31 mouse cellular contexts compared by ENCODE assay signal in the genomic region with DNA sequence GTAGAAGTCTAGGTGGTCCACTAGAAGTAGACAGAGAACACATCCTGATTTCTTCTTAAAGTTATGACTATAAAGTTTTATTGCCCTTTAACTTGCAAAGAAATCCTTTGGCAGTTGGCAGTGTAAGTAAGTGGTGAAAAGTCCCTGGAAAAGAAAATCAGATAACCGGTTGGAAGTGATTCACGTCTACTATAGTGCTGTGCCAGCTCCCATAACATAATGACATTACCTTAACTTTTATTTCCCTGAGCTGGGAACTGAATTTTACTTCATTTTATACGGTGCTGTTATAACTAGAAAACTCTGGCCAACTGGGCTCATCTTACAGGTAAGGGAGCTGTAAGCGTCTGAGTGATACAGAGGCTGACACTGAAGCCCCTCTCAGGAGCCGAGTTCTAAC.
"Had no signal": no experiment of that assay in that cellular context is flagged by ENCODE, and none has a peak within 500 bp of the region (broad histone marks: within the 10 kb centered on the region; RNA-seq: fewer than 3 reads in every experiment).

No protein-coding gene starts in this region.

- H3K36me3 ChIP-seq: lung, embryonic 15.5 days; midbrain, embryonic 12.5 days; midbrain, embryonic 13.5 days; midbrain, embryonic 15.5 days; neural tube, embryonic 12.5 days; neural tube, embryonic 13.5 days had no signal

- ATAC-seq: liver, embryonic 12.5 days; liver, postnatal 0 days; lung, postnatal 0 days; midbrain, embryonic 13.5 days; midbrain, embryonic 15.5 days; midbrain, embryonic 16.5 days had no signal

- H3K27ac ChIP-seq: left cerebral cortex, adult 2 months; limb, embryonic 12.5 days; liver, embryonic 12.5 days; liver, embryonic 13.5 days; liver, embryonic 14.5 days; liver, embryonic 15.5 days; lung, embryonic 15.5 days; macrophage; midbrain, embryonic 10.5 days; midbrain, embryonic 12.5 days; midbrain, embryonic 13.5 days; midbrain, embryonic 15.5 days; neural tube, embryonic 12.5 days; neural tube, embryonic 13.5 days had no signal

- H3K9ac ChIP-seq: limb, embryonic 12.5 days; liver, embryonic 12.5 days; liver, embryonic 13.5 days; liver, embryonic 14.5 days; liver, embryonic 15.5 days; liver, postnatal 0 days; lung, embryonic 14.5 days; lung, embryonic 15.5 days; midbrain, embryonic 12.5 days; midbrain, embryonic 13.5 days; midbrain, embryonic 15.5 days; neural tube, embryonic 12.5 days; neural tube, embryonic 13.5 days had no signal

- H3K9me3 ChIP-seq: limb, embryonic 12.5 days; liver, embryonic 12.5 days; liver, embryonic 13.5 days; liver, embryonic 15.5 days; lung, embryonic 15.5 days; megakaryocyte, embryonic 14.5 days; midbrain, embryonic 10.5 days; midbrain, embryonic 12.5 days; midbrain, embryonic 13.5 days; midbrain, embryonic 15.5 days; neural tube, embryonic 12.5 days; neural tube, embryonic 13.5 days had no signal

- H3K4me2 ChIP-seq: limb, embryonic 12.5 days; liver, embryonic 11.5 days; liver, embryonic 12.5 days; liver, embryonic 13.5 days; liver, embryonic 15.5 days; lung, embryonic 14.5 days; lung, embryonic 15.5 days; midbrain, embryonic 11.5 days; midbrain, embryonic 12.5 days; midbrain, embryonic 13.5 days; midbrain, embryonic 15.5 days; neural tube, embryonic 12.5 days; neural tube, embryonic 13.5 days had no signal

- H3K4me1 ChIP-seq: liver, embryonic 12.5 days; liver, embryonic 13.5 days; liver, embryonic 15.5 days; lung, embryonic 15.5 days; megakaryocyte, embryonic 14.5 days; midbrain, embryonic 10.5 days; midbrain, embryonic 12.5 days; midbrain, embryonic 15.5 days; neural tube, embryonic 12.5 days; neural tube, embryonic 13.5 days had no signal

- DNase-seq: left cerebral cortex, postnatal 4 days; liver; liver, embryonic 13.5 days; liver, postnatal 0 days; lung, adult 18-20 months; lung, adult 2 months; lung, embryonic 14.5 days; lung, postnatal 10 days; lung, postnatal 14 days; lung, postnatal 36 days; lung, postnatal 4 days; midbrain, embryonic 14.5 days had no signal

- H3K4me3 ChIP-seq: left cerebral cortex, adult 2 months; limb, embryonic 12.5 days; liver, embryonic 12.5 days; liver, embryonic 13.5 days; liver, embryonic 15.5 days; lung, embryonic 15.5 days; megakaryocyte, embryonic 14.5 days; midbrain, embryonic 10.5 days; midbrain, embryonic 12.5 days; midbrain, embryonic 13.5 days; midbrain, embryonic 15.5 days; myocyte; neural tube, embryonic 12.5 days; neural tube, embryonic 13.5 days had no signal

- H3K27me3 ChIP-seq: limb, embryonic 12.5 days; liver, embryonic 12.5 days; liver, embryonic 13.5 days; liver, embryonic 15.5 days; lung, embryonic 15.5 days; megakaryocyte, embryonic 14.5 days; midbrain, embryonic 12.5 days; midbrain, embryonic 13.5 days; midbrain, embryonic 15.5 days; neural tube, embryonic 12.5 days; neural tube, embryonic 13.5 days had no signal
